Mouse (Mus musculus) embryo, embryonic 9.5 days (tissue): ENCODE results near the gene P3h2.

Experiments used
- DNase-seq: peaks from one replicate; pipeline ENCODE4 v3.0.0-alpha.2; 2017; ENCODE audit errors: extremely low spot score

The P3h2 gene

GRCm38 (mm10) chr16:26070376-26070775 is 35.2 kb downstream of the P3h2 start:
- DNase-seq = no peak

- DNase-seq = no peak
Measured at GRCm38 (mm10) chr16:26065060-26065459, 40.5 kb downstream of the P3h2 start.

GRCm38 (mm10) chr16:26060239-26061085 is 45.1 kb downstream of the P3h2 start:
- no peak for DNase-seq

- no peak for DNase-seq
Measured at GRCm38 (mm10) chr16:26053631-26054030, 52.0 kb downstream of the P3h2 start.

- peak; percentile 71 for DNase-seq
Measured at GRCm38 (mm10) chr16:26049393-26050087, 56.0 kb downstream of the P3h2 start.

GRCm38 (mm10) chr16:26047870-26048269 is 57.7 kb downstream of the P3h2 start:
- DNase-seq = no peak

- DNase-seq = no peak
Measured at GRCm38 (mm10) chr16:26047396-26047795, 58.2 kb downstream of the P3h2 start.

GRCm38 (mm10) chr16:26041929-26042303 is 63.7 kb downstream of the P3h2 start:
- no peak for DNase-seq

GRCm38 (mm10) chr16:26041021-26041928 is 64.3 kb downstream of the P3h2 start:
- no peak for DNase-seq

- no peak for DNase-seq
Measured at GRCm38 (mm10) chr16:26039320-26039719, 66.3 kb downstream of the P3h2 start.

- no peak for DNase-seq
Measured at GRCm38 (mm10) chr16:26035525-26035924, 70.1 kb downstream of the P3h2 start.

- no peak for DNase-seq
Measured at GRCm38 (mm10) chr16:26035079-26035478, 70.5 kb downstream of the P3h2 start.

GRCm38 (mm10) chr16:26029424-26030012 is 76.1 kb downstream of the P3h2 start:
- DNase-seq = no peak

- no peak for DNase-seq
Measured at GRCm38 (mm10) chr16:26026416-26026815, 79.2 kb downstream of the P3h2 start.

- DNase-seq = no peak
Measured at GRCm38 (mm10) chr16:26024543-26024942, 81.0 kb downstream of the P3h2 start.

- DNase-seq = no peak
Measured at GRCm38 (mm10) chr16:26023352-26023751, 82.2 kb downstream of the P3h2 start.

GRCm38 (mm10) chr16:26021759-26022158 is 83.8 kb downstream of the P3h2 start:
- no peak for DNase-seq

- DNase-seq = no peak
Measured at GRCm38 (mm10) chr16:26005811-26006210, 99.8 kb downstream of the P3h2 start.

GRCm38 (mm10) chr16:26003261-26003660 is 102.3 kb downstream of the P3h2 start:
- no peak for DNase-seq

- no peak for DNase-seq
Measured at GRCm38 (mm10) chr16:26002848-26003247, 102.7 kb downstream of the P3h2 start.

GRCm38 (mm10) chr16:25994605-25995004 is 111.0 kb downstream of the P3h2 start:
- DNase-seq = no peak

GRCm38 (mm10) chr16:25987221-25987620 is 118.4 kb downstream of the P3h2 start:
- DNase-seq = no peak
